Mouse (Mus musculus) kidney, embryonic 15.5 days (tissue): ENCODE measurements around the gene Sf3b4. TPM values are rescaled to one million over a fixed set of nuclear protein-coding genes. Genes with fewer than 3 reads are reported as not detected.
"Not testable (repeated sequence)": the region's sequence is repeated elsewhere in the genome, so short reads cannot be mapped to it uniquely, and the experiment has no call there.

Source experiments
- ATAC-seq: fragments of 200-750 bp; cut with Nextera tagmentation; replicated peaks from 2 replicates; pipeline ENCODE4 v1.8.0; 2017; ENCODE audit warnings: moderate TSS enrichment; ENCODE audit not compliant: low FRiP score
- H3K27ac ChIP-seq: fragments of 300-500 bp; sonication (generic); 2 replicates; pipeline ENCODE4 v1.5.1; 2015; ENCODE audit warnings: mild to moderate bottlenecking, inconsistent platforms
- H3K27me3 ChIP-seq: fragments of 300-500 bp; sonication (generic); 2 replicates; pipeline ENCODE4 v1.6.1; 2015; ENCODE audit warnings: inconsistent platforms
- H3K36me3 ChIP-seq: fragments of 300-500 bp; sonication (generic); 2 replicates; pipeline ENCODE4 v1.6.1; 2015; ENCODE audit warnings: inconsistent platforms
- H3K4me1 ChIP-seq: fragments of 300-500 bp; sonication (generic); 2 replicates; pipeline ENCODE4 v1.6.1; 2015; ENCODE audit warnings: inconsistent platforms
- H3K4me2 ChIP-seq: fragments of 300-500 bp; sonication (generic); 2 replicates; pipeline ENCODE4 v1.6.1; 2015; ENCODE audit warnings: moderate library complexity, mild to moderate bottlenecking, inconsistent platforms
- H3K4me3 ChIP-seq: fragments of 300-500 bp; sonication (generic); replicated peaks from 2 replicates; pipeline ENCODE4 v1.5.1; 2015; ENCODE audit warnings: mild to moderate bottlenecking, inconsistent platforms
- H3K9ac ChIP-seq: fragments of 300-500 bp; sonication (generic); 2 replicates; pipeline ENCODE4 v1.6.1; 2015; ENCODE audit warnings: mild to moderate bottlenecking, inconsistent platforms
- H3K9me3 ChIP-seq: fragments of 300-500 bp; sonication (generic); replicated peaks from 2 replicates; pipeline ENCODE4 v1.6.1; 2016; ENCODE audit warnings: inconsistent platforms
- whole genome bisulfite sequencing: fragments of 180-500 bp; shearing (Covaris S2); methylation state at CpG from one replicate; pipeline ENCODE4 v1.1.7; 2015; ENCODE audit warnings: mixed read lengths; 5-methylcytosine and 5-hydroxymethylcytosine counted together
- polyA plus RNA-seq: library from polyadenylated mRNA; unstranded; fragments of >200 nt; fragmentation: Nextera tagmentation; extraction: Ambion mirVana; gene quantifications from 2 replicates; pipeline ENCODE4 v1.2.1, GENCODE M21; 2015

The Sf3b4 gene
- polyA plus RNA-seq, 1 experiment from 2014 or later, result 193 TPM

DNA sequence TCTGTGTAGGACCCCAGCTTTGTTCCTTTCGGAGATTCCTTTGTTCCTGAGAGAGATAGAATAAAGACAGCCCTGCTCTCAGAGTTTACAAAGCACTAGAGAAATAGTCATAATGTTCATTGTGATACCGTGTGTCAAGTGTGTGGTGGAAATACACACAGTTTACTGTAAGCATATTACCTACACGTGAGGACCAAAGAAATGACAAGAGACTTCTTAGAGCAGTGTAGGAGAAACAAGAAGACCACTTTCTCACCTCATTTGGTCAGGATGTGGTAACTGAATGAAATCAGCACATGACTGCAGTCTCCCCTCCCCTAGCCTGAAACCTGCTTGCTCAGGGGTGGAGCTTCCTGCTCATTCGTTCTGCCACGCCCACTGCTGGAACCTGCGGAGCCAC lies 26.0 kb downstream of the Sf3b4 start:
- no peaks in the 10 kb centered on the region; the same call in 1 of the 2 replicates for H3K36me3 ChIP-seq

DNA sequence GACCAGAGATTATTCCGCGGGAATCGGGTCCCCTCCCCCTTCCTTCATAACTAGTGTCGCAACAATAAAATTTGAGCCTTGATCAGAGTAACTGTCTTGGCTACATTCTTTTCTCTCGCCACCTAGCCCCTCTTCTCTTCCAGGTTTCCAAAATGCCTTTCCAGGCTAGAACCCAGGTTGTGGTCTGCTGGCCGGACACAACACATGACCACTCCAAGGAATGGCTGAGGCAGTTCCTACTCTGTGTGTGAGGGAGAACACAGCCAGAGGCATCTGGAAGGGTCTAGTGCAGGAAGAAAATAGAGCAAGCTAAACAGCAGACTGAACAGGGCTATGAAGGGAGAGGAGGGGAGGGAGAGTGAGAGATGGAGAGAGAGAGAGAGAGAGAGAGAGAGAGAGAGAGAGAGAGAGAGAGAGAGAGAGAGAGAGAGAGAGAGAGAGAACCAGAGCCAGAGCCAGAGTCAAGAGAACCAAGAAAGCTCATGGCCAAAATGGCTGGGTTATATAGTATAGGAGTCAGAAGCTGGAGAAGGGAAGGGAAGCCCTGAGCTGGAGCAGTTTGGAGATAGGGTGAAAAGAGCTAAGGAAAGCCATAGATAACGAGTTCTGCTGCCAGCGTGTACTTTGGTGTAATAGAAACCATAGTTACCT lies 26.6 kb downstream of the Sf3b4 start:
- H3K27me3 ChIP-seq, H3K27ac ChIP-seq, H3K36me3 ChIP-seq, H3K4me3 ChIP-seq, ATAC-seq, H3K9ac ChIP-seq, H3K9me3 ChIP-seq: not testable (repeated sequence)
- WGBS, result 22% methylated on average over 8 of the region's 8 CpGs
- H3K4me1 ChIP-seq, result peaks cover 17% of the 10 kb centered on the region
- peak overlapping the region; percentile 98 for H3K4me2 ChIP-seq

More for the DNA sequence above, 26.0 kb downstream of the Sf3b4 start:
- ATAC-seq, result peak; percentile 27
- Histone ChIP-seq H3K4me2 (peak overlapping the region; percentile 98), H3K27me3 (0 out of 2 replicates have a peak, but pooled peaks cover 6% of the 10 kb centered on the region), H3K4me1 (peaks cover 17% of the 10 kb centered on the region), H3K9me3 (no peaks in the 10 kb centered on the region), H3K27ac (peak overlapping the region; percentile 54), H3K9ac (0 out of 2 replicates have a peak overlapping the region, but pooled peaks have one; percentile 17), H3K4me3 (peak overlapping the region; percentile 77)
- WGBS, result 3% methylated on average over 6 of the region's 6 CpGs

DNA sequence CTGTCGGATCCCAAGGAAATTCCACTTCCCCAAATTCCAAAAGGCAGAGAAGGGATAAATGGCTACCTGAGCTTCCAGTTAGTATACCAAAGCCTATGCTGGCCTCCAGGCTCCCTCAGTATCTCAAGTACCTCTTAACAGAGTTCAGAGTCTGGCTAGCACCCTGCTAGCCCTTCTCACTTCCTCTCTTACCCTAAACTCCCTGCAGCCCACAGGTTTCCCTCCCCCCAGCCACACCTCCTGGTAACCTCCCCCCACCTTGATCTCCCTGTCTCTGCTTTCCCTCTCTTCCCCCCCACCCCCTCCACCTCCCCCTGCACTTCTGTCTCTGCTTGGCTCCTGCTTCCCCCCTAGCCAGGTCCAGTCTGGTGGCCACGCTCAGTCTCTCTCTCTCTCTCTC lies 27.6 kb downstream of the Sf3b4 start:
- WGBS, result 59% methylated on average over 2 of the region's 2 CpGs

DNA sequence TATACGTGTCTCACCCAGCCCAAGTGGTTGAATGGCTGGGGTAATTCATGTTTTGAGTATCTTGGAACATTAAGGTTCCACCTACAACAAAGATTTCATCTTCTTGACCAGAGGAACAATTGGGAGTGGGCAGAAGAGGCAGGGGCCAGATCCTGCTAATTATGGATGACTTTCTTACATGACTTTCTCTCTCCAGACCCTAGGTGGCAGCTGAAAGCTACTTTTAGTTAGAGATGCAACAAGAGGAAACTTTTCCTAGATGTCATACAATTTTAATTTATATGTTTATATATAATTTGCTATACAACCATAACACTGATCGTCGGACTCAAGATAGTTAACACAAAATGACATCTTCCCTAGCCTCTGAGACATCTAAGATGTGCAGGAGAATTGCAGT lies 35.7 kb downstream of the Sf3b4 start:
- 86% methylated on average over 3 of the region's 3 CpGs for WGBS
- Histone ChIP-seq H3K27ac (no peak overlapping the region), H3K27me3 (no peaks in the 10 kb centered on the region), H3K9me3 (no peaks in the 10 kb centered on the region), H3K36me3 (no peaks in the 10 kb centered on the region), H3K4me3 (no peak overlapping the region), H3K9ac (no peak overlapping the region), H3K4me2 (no peak overlapping the region), H3K4me1 (peaks cover 4% of the 10 kb centered on the region)
- no peak for ATAC-seq

More for the DNA sequence above, 27.6 kb downstream of the Sf3b4 start:
- H3K27ac ChIP-seq, result no peak overlapping the region
- no peaks in the 10 kb centered on the region; the same call in 1 of the 2 replicates for H3K36me3 ChIP-seq
- no peak overlapping the region for H3K4me3 ChIP-seq
- H3K9ac ChIP-seq, result no peak overlapping the region
- H3K27me3 ChIP-seq, result 0 out of 2 replicates have a peak, but pooled peaks cover 6% of the 10 kb centered on the region
- peaks cover 17% of the 10 kb centered on the region for H3K4me1 ChIP-seq
- no peak for ATAC-seq
- H3K9me3 ChIP-seq, result no peaks in the 10 kb centered on the region
- no peak overlapping the region for H3K4me2 ChIP-seq

DNA sequence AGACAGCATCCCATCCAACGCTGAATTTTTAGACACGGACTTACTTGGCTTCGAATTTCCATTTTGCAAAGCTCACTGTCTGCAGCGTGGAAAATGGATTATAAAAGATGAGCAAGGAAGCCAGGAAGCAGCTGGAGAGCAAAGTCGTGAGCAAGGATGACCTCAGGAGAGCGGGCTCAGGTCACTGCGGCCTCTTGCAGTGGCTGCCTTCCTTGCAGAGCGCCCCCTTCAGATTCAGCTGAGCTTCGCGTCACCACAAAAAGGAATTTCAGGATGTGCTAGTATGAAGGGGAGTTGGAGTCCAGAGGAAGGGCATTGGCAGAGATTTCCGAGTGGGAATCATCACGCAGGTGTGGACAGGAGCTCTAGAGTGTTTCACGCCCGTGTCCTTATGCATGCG lies 37.1 kb downstream of the Sf3b4 start:
- Histone ChIP-seq H3K4me2 (no peak overlapping the region), H3K36me3 (no peaks in the 10 kb centered on the region), H3K27ac (no peak overlapping the region), H3K27me3 (no peaks in the 10 kb centered on the region), H3K4me1 (peaks cover 4% of the 10 kb centered on the region), H3K9me3 (no peaks in the 10 kb centered on the region), H3K4me3 (no peak overlapping the region), H3K9ac (no peak overlapping the region)
- WGBS, result 32% methylated on average over 15 of the region's 15 CpGs
- ATAC-seq, result no peak

DNA sequence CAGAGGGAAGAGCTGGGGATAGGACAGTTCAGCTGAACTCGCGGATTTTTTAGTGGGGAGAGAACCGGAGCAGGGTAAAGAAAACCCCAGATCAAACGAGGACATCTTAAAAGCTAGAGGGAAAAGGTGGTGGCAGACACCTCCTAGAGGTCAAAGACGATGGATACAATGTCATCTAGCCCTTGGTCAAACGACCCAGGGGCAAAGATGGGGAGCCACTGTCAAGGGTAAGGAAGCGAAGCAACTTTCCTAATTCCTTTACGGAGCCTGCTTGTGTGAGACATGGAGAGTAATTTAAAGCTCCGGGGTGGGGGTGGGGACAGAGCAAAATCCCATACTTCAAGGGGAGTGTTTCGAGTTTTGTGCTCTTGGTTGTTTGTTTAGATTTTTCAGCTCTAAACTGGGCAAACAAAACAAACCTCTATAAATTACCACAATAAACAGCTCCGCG lies 47.1 kb downstream of the Sf3b4 start:
- H3K36me3 ChIP-seq, result no peaks in the 10 kb centered on the region
- peaks cover 35% of the 10 kb centered on the region for H3K4me1 ChIP-seq
- ATAC-seq, result peak; percentile 7; the same call in 1 of the 2 replicates
- H3K9me3 ChIP-seq, result no peaks in the 10 kb centered on the region
- peak overlapping the region; percentile 50 for H3K9ac ChIP-seq
- H3K4me3 ChIP-seq, result peak overlapping the region; percentile 68
- peak overlapping the region; percentile 100 for H3K27ac ChIP-seq
- H3K27me3 ChIP-seq, result 0 out of 2 replicates have a peak, but pooled peaks cover 2% of the 10 kb centered on the region
- WGBS, result 0% methylated on average over 12 of the region's 12 CpGs
- peak overlapping the region; percentile 86 for H3K4me2 ChIP-seq

DNA sequence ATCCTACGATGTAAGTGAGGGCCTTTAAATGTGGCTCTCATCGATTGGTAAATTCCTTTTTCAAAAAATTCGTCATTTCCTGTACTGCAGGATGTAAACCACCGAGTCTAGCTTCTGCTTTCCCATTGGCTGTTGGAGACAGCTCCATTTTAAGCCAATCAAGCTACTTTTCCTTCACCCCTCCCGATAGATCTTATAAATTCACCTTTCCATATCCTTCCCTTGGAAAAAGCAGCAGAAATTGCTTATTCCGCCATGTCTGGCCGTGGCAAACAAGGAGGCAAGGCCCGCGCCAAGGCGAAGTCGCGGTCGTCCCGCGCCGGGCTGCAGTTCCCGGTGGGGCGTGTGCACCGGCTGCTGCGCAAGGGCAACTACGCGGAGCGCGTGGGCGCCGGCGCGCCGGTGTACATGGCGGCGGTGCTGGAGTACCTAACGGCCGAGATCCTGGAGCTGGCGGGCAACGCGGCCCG lies 47.6 kb downstream of the Sf3b4 start, which contains the start of the genes Bola1 and Hist2h2ab:
Gene Bola1 (minus strand): TSS at position 49 of the 470 bp plus-strand sequence.
Gene Hist2h2ab (plus strand): TSS at position 205 of the 470 bp plus-strand sequence.
- Histone ChIP-seq H3K4me3 (peak within 1 kb of the TSS; percentile 68), H3K36me3 (no peaks in the 10 kb centered on the region), H3K27ac (peak within 1 kb of the TSS; percentile 100), H3K9ac (peak within 1 kb of the TSS; percentile 92), H3K4me1 (peaks cover 36% of the 10 kb centered on the region), H3K4me2 (peak within 1 kb of the TSS; percentile 86), H3K9me3 (no peaks in the 10 kb centered on the region), H3K27me3 (0 out of 2 replicates have a peak, but pooled peaks cover 1% of the 10 kb centered on the region)
- under 1% methylated on average over 37 of the region's 37 CpGs for WGBS
- ATAC-seq, result peak; percentile 78

DNA sequence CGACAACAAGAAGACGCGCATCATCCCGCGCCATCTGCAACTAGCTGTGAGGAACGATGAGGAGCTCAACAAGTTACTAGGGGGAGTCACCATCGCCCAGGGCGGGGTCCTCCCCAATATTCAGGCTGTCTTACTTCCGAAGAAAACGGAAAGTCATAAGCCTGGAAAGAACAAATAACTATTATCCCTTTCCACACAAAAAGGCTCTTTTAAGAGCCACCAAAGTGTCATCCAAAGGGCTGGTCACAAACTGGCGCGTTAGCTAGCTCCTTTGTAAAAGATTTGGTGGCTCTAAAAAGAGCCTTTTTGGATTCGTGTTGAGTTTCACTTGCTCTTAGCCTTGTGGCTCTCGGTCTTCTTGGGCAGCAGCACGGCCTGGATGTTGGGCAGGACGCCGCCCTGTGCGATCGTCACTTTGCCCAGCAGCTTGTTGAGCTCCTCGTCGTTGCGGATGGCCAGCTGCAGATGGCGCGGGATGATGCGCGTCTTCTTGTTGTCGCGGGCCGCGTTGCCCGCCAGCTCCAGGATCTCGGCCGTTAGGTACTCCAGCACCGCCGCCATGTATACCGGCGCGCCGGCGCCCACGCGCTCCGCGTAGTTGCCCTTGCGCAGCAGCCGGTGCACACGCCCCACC lies 48.1 kb downstream of the Sf3b4 start:
- H3K27ac ChIP-seq, result peak overlapping the region; percentile 100
- H3K36me3 ChIP-seq, H3K9me3 ChIP-seq, H3K27me3 ChIP-seq: not testable (repeated sequence)
- H3K9ac ChIP-seq, result peak overlapping the region; percentile 92
- peak; percentile 2; the same call in 1 of the 2 replicates for ATAC-seq
- peaks cover 41% of the 10 kb centered on the region for H3K4me1 ChIP-seq
- under 1% methylated on average over 47 of the region's 47 CpGs for WGBS
- peak overlapping the region; percentile 86 for H3K4me2 ChIP-seq
- peak overlapping the region; percentile 68 for H3K4me3 ChIP-seq

DNA sequence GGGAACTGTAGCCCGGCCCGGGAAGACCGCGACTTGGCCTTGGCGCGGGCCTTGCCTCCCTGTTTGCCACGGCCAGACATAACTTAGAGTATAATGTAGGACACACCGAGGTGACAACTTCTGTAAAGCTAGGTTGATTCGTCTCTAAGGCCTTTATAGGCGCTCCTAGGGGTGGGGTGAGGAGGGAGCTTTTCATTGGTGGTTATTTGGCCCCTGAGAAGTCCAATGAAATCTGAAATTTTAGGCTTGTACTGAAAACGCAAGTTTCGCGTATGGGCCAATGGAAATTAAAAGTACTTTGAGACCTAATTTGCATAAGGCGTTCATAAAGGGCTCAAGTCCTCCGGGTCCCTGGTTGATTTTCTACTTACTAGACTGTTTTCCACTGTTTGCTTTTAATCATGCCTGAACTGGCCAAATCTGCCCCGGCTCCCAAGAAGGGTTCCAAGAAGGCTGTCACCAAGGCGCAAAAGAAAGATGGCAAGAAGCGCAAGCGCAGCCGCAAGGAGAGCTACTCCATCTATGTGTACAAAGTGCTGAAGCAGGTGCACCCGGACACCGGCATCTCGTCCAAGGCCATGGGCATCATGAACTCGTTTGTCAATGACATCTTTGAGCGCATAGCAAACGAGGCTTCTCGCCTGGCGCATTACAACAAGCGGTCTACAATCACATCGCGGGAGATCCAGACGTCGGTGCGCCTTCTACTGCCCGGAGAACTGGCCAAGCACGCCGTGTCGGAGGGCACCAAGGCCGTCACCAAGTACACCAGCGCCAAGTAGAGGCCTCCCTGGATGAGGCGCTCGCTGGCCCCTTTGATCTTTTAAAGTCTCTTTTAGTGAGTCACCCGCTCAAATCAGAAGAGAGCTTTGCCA lies 48.9 kb downstream of the Sf3b4 start, which contains the start of the genes Hist2h2ac and Hist2h2be:
Gene Hist2h2ac (minus strand): TSS at position 116 of the 875 bp plus-strand sequence.
Gene Hist2h2be (plus strand): TSS at position 355 of the 875 bp plus-strand sequence.
- H3K9me3 ChIP-seq, result no peaks in the 10 kb centered on the region
- WGBS, result under 1% methylated on average over 43 of the region's 43 CpGs
- peaks cover 46% of the 10 kb centered on the region for H3K4me1 ChIP-seq
- H3K4me3 ChIP-seq, result peak within 1 kb of the TSS; percentile 68
- ATAC-seq, result peak; percentile 94
- no peaks in the 10 kb centered on the region for H3K36me3 ChIP-seq
- no peaks in the 10 kb centered on the region for H3K27me3 ChIP-seq
- H3K27ac ChIP-seq, result peak within 1 kb of the TSS; percentile 100
- peak within 1 kb of the TSS; percentile 86 for H3K4me2 ChIP-seq
- H3K9ac ChIP-seq, result peak within 1 kb of the TSS; percentile 92

DNA sequence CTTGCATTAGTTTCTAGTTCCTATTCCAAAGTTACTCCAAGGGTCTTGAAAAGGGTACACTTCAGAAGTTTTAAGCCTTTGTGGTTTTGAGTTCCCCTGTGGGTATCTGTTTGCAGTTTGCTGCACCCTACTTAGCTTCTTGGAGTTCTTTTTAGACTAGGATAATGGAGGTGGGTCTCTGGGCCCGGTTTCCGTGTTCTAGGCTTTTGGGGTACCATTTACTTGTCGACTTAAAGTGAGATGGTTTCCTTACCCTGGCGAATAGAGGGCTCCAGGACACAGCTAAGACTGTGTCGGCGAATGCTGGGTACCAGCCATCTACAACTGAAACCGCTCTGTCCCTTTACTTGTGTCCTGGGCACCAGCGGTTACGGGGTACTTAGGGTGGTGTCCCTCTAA lies 49.5 kb downstream of the Sf3b4 start:
- H3K36me3 ChIP-seq, result no peaks in the 10 kb centered on the region

DNA sequence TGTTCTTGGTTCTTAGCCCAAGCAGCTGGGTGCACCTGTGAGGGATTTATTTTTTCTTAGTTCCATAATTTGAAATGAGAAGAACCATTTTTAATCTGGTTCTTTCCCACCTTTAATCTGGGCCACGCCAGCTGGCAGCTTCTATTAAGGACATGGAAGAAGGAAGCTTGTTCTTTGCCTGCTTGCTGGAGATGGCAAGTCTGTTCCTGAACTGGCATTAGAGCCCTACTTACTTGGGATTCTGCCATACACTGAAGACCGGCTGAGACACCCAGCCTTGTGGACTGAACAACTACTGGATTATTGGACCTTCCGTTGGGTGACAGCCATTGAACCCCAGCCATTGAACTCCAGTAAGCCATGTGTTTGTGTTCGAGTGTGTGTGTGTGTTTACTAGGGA lies 50.6 kb downstream of the Sf3b4 start:
- ATAC-seq, result no peak
- Histone ChIP-seq H3K4me1 (peaks cover 60% of the 10 kb centered on the region), H3K27me3 (no peaks in the 10 kb centered on the region), H3K4me2 (peak overlapping the region; percentile 86), H3K27ac (0 out of 2 replicates have a peak overlapping the region, but pooled peaks have one; percentile 4), H3K9ac (0 out of 2 replicates have a peak overlapping the region, but pooled peaks have one; percentile 10), H3K4me3 (no peak overlapping the region; the same call in 1 of the 2 replicates), H3K36me3 (no peaks in the 10 kb centered on the region), H3K9me3 (no peaks in the 10 kb centered on the region)
- 94% methylated on average over 4 of the region's 4 CpGs for WGBS

More for the DNA sequence above, 49.5 kb downstream of the Sf3b4 start:
- Histone ChIP-seq H3K4me3 (peak overlapping the region; percentile 68), H3K9ac (peak overlapping the region; percentile 64), H3K9me3 (no peaks in the 10 kb centered on the region), H3K4me2 (peak overlapping the region; percentile 86), H3K27ac (peak overlapping the region; percentile 100), H3K4me1 (peaks cover 51% of the 10 kb centered on the region), H3K27me3 (no peaks in the 10 kb centered on the region)
- 21% methylated on average over 9 of the region's 9 CpGs for WGBS
- no peak for ATAC-seq
